21 mouse cellular contexts compared by ENCODE assay signal in the genomic region with DNA sequence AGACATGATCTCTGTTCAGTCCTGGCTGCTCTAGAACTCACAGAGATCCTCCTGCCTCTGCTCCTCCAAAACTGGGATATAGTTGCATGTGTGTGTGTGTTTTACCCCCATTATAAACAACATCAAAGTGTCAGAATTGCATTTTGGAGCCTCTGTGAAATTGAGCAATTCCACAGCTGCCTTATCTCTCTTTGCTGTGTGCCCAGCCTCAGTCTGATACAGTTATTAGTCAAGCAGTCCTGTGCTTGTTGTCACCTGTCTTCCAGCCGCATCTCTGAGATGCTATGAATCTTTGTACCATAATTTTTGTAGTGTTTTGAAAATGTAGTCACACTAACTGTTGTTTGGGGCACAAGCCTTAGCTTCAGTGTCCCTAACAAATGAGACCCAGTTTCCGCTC.
DNase-seq lines count a peak whose midpoint lies in the region; ATAC-seq and TF ChIP-seq lines count a peak whose summit lies in the region.
"Had no signal": no experiment of that assay in that cellular context is flagged by ENCODE, and none has a peak within 500 bp of the region (broad histone marks: within the 10 kb centered on the region; RNA-seq: fewer than 3 reads in every experiment).

No protein-coding gene starts in this region.

- no peak for DNase-seq in hindbrain, postnatal 0 days (ENCODE audit: low spot score)
- DNase-seq in hindbrain, embryonic 10.5 days (ENCODE audit: low spot score) = no peak
- peak; percentile 34 for DNase-seq in 416B (ENCODE audit: low read depth)
- DNase-seq in MEL (ENCODE audit: low read depth, low spot score) = peak; percentile 18
- DNase-seq in ovary, postnatal 14 days (ENCODE audit: low spot score) = no peak
- no peak for DNase-seq in right cerebral cortex, adult 18-20 months
- DNase-seq: adrenal gland, postnatal 25 days; cerebellum, adult 11 months; cerebellum, adult 8-10 months; cerebellum, postnatal 14 days; heart, adult 18-20 months; heart, postnatal 14 days had no signal

- ATAC-seq in hindbrain, postnatal 0 days = no peak
- ATAC-seq in megakaryocyte progenitor cell, adult 5-6 weeks (replicated peaks; ENCODE audit: poor library complexity) = peak; percentile 50; the same call in 1 of the 2 replicates
- ATAC-seq: activated CD4-positive, CD25-positive, alpha-beta regulatory T cell, adult 4 months; forebrain, embryonic 15.5 days; intestine, embryonic 15.5 days; Patski had no signal

- 84% methylated on average over 2 of the region's 2 CpGs for WGBS in hindbrain, postnatal 0 days
- 93% methylated on average over 2 of the region's 2 CpGs for WGBS in hindbrain, embryonic 10.5 days

- no peak for TF ChIP-seq RAD21 in MEL (IDR thresholded peaks at IDR 0.05; ENCODE audit: low read depth, low read length)

- H3K4me1 ChIP-seq in hindbrain, postnatal 0 days (ENCODE audit: insufficient read depth, low read length) = 0 out of 2 replicates have a peak, but pooled peaks cover 3% of the 10 kb centered on the region
- peaks cover 6% of the 10 kb centered on the region; the same call in 1 of the 2 replicates for H3K4me1 ChIP-seq in hindbrain, embryonic 10.5 days (replicated peaks)
- no peaks in the 10 kb centered on the region for H3K4me1 ChIP-seq in MEL (ENCODE audit: control insufficient read depth in 1 of 2, insufficient read depth in 2 of 2, low read length in 2 of 2)

- H3K36me3 ChIP-seq in hindbrain, postnatal 0 days (ENCODE audit: insufficient read depth, low read length) = no peaks in the 10 kb centered on the region
- H3K36me3 ChIP-seq in hindbrain, embryonic 10.5 days = peaks cover 37% of the 10 kb centered on the region
- peaks cover 0 to 10% of the 10 kb centered on the region in 2 experiments; a peak in 2 of 4 replicates for H3K36me3 ChIP-seq in MEL (ENCODE audit: control insufficient read depth in 1 of 2, insufficient read depth in 2 of 2, low read length in 2 of 2)

- H3K79me2 ChIP-seq in MEL (ENCODE audit: control insufficient read depth, insufficient read depth, low read length, poor library complexity) = peaks cover 4% of the 10 kb centered on the region

- H3K4me3 ChIP-seq in hindbrain, postnatal 0 days (ENCODE audit: low read length) = no peak overlapping the region
- H3K4me3 ChIP-seq in hindbrain, embryonic 10.5 days = no peak overlapping the region
- no peak overlapping the region for H3K4me3 ChIP-seq in MEL (ENCODE audit: control insufficient read depth in 1 of 2, insufficient read depth in 1 of 2, low read depth in 2 of 2, low read length in 2 of 2)
- H3K4me3 ChIP-seq: embryonic facial prominence, embryonic 12.5 days; forebrain, embryonic 15.5 days; heart, embryonic 15.5 days; intestine, embryonic 15.5 days had no signal

- H3K4me2 ChIP-seq in hindbrain, postnatal 0 days (ENCODE audit: low read depth, low read length) = no peak overlapping the region
- H3K4me2 ChIP-seq: embryonic facial prominence, embryonic 12.5 days; forebrain, embryonic 15.5 days; heart, embryonic 11.5 days; heart, embryonic 15.5 days; intestine, embryonic 15.5 days had no signal

- H3K9ac ChIP-seq in hindbrain, postnatal 0 days (replicated peaks; ENCODE audit: low read length) = 0 out of 2 replicates have a peak overlapping the region, but pooled peaks have one; percentile 13
- H3K9ac ChIP-seq in MEL (ENCODE audit: control insufficient read depth, low read depth, low read length, poor library complexity, severe bottlenecking) = no peak overlapping the region
- H3K9ac ChIP-seq: embryonic facial prominence, embryonic 12.5 days; forebrain, embryonic 15.5 days; heart, embryonic 15.5 days; intestine, embryonic 15.5 days had no signal

- H3K27me3 ChIP-seq in hindbrain, postnatal 0 days (ENCODE audit: insufficient read depth, low read length) = no peaks in the 10 kb centered on the region
- H3K27me3 ChIP-seq in hindbrain, embryonic 10.5 days (ENCODE audit: insufficient read depth, poor library complexity, severe bottlenecking) = no peaks in the 10 kb centered on the region
- no peaks in the 10 kb centered on the region for H3K27me3 ChIP-seq in MEL (ENCODE audit: control insufficient read depth in 1 of 2, insufficient read depth in 2 of 2, low read length in 2 of 2)
- H3K27me3 ChIP-seq: embryonic facial prominence, embryonic 12.5 days; forebrain, embryonic 15.5 days; heart, embryonic 15.5 days; intestine, embryonic 15.5 days; Patski had no signal

- no peak for TF ChIP-seq CTCF in hindbrain, postnatal 0 days (IDR thresholded peaks at IDR 0.05; ENCODE audit: low read depth)
- TF ChIP-seq CTCF in MEL (IDR thresholded peaks at IDR 0.05 in 2 of 3, conservative IDR thresholded peaks at IDR 0.05 in 1 of 3; ENCODE audit: control insufficient read depth in 1 of 3, insufficient read depth in 1 of 3, low read depth in 2 of 3, low read length in 3 of 3, poor library complexity in 1 of 3, severe bottlenecking in 1 of 3) = no peak

- no peak overlapping the region for H3K27ac ChIP-seq in hindbrain, postnatal 0 days
- no peak overlapping the region for H3K27ac ChIP-seq in hindbrain, embryonic 10.5 days
- H3K27ac ChIP-seq in MEL (ENCODE audit: control insufficient read depth, low read depth, low read length) = no peak overlapping the region
- H3K27ac ChIP-seq: embryonic facial prominence, embryonic 12.5 days; forebrain, embryonic 15.5 days; heart, embryonic 15.5 days; intestine, embryonic 15.5 days had no signal

- no peaks in the 10 kb centered on the region for H3K9me3 ChIP-seq in hindbrain, postnatal 0 days (ENCODE audit: low read length)
- no peaks in the 10 kb centered on the region for H3K9me3 ChIP-seq in hindbrain, embryonic 10.5 days
- no peaks in the 10 kb centered on the region for H3K9me3 ChIP-seq in MEL (replicated peaks; ENCODE audit: insufficient read depth, low read length)
- H3K9me3 ChIP-seq: embryonic facial prominence, embryonic 12.5 days; forebrain, embryonic 15.5 days; G1E; heart, embryonic 15.5 days; intestine, embryonic 15.5 days had no signal

- no peak for TF ChIP-seq EP300 in MEL (IDR thresholded peaks at IDR 0.05; ENCODE audit: low read depth in 1 of 2, low read length in 2 of 2)

- TF ChIP-seq POLR2A in MEL (IDR thresholded peaks at IDR 0.05; ENCODE audit: control insufficient read depth in 1 of 2, insufficient read depth in 1 of 2, low read depth in 1 of 2, low read length in 2 of 2, poor library complexity in 1 of 2) = no peak

TF ChIP-seq in MEL, 35 proteins besides CTCF, POLR2A, EP300 and RAD21:
- 0 out of 2 replicates have a peak, but pooled peaks have one; percentile 17 for TF ChIP-seq GATA1 (IDR thresholded peaks at IDR 0.05; ENCODE audit: low read depth, low read length)
- no peak for TF ChIP-seq CHD2 (IDR thresholded peaks at IDR 0.05; ENCODE audit: low read length)

Comparison
In these comparisons a context has a peak if more than half of its experiments do, and no peak if none do; other contexts are left out.
1. DNase-seq: peak in 416B (single experiment) and MEL (single experiment); none in hindbrain, postnatal 0 days (single experiment), hindbrain, embryonic 10.5 days (single experiment), ovary, postnatal 14 days (single experiment) and right cerebral cortex, adult 18-20 months (single experiment).